Mouse (Mus musculus) liver, embryonic 13.5 days (tissue): ENCODE measurements around the gene Vwa7. TPM values are rescaled to one million over a fixed set of nuclear protein-coding genes. Genes with fewer than 3 reads are reported as not detected.
A peak's percentile ranks its signal among the peaks of the same experiment; 100 is the strongest.

ENCODE experiments used
- ATAC-seq: fragments of 200-750 bp; cut with Nextera tagmentation; 2 replicates; pipeline ENCODE4 v1.8.0; 2017; ENCODE audit warnings: low read depth, mild to moderate bottlenecking, moderate number of reproducible peaks, moderate library complexity
- DNase-seq: peaks from one replicate; pipeline ENCODE4 v3.0.0; 2022
- H3K27ac ChIP-seq: fragments of 300-500 bp; sonication (generic); 2 replicates; pipeline ENCODE4 v1.5.1; 2015; ENCODE audit warnings: moderate library complexity, mild to moderate bottlenecking, inconsistent platforms
- H3K27me3 ChIP-seq: fragments of 300-500 bp; sonication (generic); 2 replicates; pipeline ENCODE4 v1.6.1; 2015; ENCODE audit warnings: mild to moderate bottlenecking, inconsistent platforms
- H3K36me3 ChIP-seq: fragments of 300-500 bp; sonication (generic); 2 replicates; pipeline ENCODE4 v1.6.1; 2015; ENCODE audit warnings: mild to moderate bottlenecking, inconsistent platforms
- H3K4me1 ChIP-seq: fragments of 300-500 bp; sonication (generic); replicated peaks from 2 replicates; pipeline ENCODE4 v1.6.1; 2015; ENCODE audit warnings: inconsistent platforms
- H3K4me2 ChIP-seq: fragments of 300-500 bp; sonication (generic); 2 replicates; pipeline ENCODE4 v1.6.1; 2015; ENCODE audit warnings: inconsistent platforms, mild to moderate bottlenecking, moderate library complexity
- H3K4me3 ChIP-seq: fragments of 300-500 bp; sonication (generic); replicated peaks from 2 replicates; pipeline ENCODE4 v1.5.1; 2015; ENCODE audit warnings: mild to moderate bottlenecking, inconsistent platforms
- H3K9ac ChIP-seq: fragments of 300-500 bp; sonication (generic); 2 replicates; pipeline ENCODE4 v1.6.1; 2015; ENCODE audit warnings: mild to moderate bottlenecking, inconsistent platforms
- H3K9me3 ChIP-seq: fragments of 300-500 bp; sonication (generic); replicated peaks from 2 replicates; pipeline ENCODE4 v1.6.1; 2016; ENCODE audit warnings: inconsistent platforms
- WGBS: fragments of 180-500 bp; shearing (Covaris S2); methylation state at CpG from one replicate; pipeline ENCODE4 v1.1.7; 2015; ENCODE audit not compliant: insufficient replicate concordance; 5-methylcytosine and 5-hydroxymethylcytosine counted together
- polyA plus RNA-seq: library from polyadenylated mRNA; unstranded; fragments of >200 nt; fragmentation: Nextera tagmentation; extraction: Ambion mirVana; gene quantifications from 2 replicates; pipeline ENCODE4 v1.2.1, GENCODE M21; 2015

Gene Vwa7
- polyA plus RNA-seq, 1 experiment from 2014 or later: 0.08 TPM

DNA sequence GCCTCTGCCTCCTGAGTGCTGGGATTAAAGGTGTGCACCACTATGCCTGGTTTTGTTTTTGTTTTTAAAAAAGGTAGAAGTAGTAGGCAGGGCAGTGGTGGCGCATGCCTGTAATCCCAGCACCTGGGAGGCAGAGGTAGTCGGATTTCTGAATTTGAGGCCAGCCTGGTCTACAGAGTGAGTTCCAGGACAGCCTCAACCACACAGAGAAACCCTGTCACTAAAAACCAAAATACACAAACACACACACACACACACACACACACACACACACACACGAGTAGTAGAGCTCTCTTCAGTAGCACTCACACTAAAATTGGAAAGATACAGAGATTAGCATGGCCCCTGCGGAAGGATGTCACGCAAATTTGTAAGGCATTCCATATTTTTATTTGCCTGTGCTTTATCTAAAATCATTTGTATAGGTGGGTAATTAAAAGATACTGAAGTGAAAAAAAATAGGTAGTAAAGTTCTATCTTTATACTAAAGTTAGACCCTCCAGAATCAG, 32.6 kb downstream of the Vwa7 start:
- 32% methylated on average over 5 of the region's 5 CpGs for WGBS
- H3K27ac ChIP-seq: peak overlapping the region; percentile 97
- ATAC-seq (no peak), DNase-seq (no peak)
- H3K4me3 ChIP-seq: 0 out of 2 replicates have a peak overlapping the region, but pooled peaks have one; percentile 78
- peaks cover 20% of the 10 kb centered on the region for H3K36me3 ChIP-seq
- H3K9me3 ChIP-seq: no peaks in the 10 kb centered on the region
- H3K9ac ChIP-seq: peak overlapping the region; percentile 92
- peaks cover 82% of the 10 kb centered on the region for H3K4me1 ChIP-seq
- H3K4me2 ChIP-seq: peak overlapping the region; percentile 100
- no peaks in the 10 kb centered on the region for H3K27me3 ChIP-seq

DNA sequence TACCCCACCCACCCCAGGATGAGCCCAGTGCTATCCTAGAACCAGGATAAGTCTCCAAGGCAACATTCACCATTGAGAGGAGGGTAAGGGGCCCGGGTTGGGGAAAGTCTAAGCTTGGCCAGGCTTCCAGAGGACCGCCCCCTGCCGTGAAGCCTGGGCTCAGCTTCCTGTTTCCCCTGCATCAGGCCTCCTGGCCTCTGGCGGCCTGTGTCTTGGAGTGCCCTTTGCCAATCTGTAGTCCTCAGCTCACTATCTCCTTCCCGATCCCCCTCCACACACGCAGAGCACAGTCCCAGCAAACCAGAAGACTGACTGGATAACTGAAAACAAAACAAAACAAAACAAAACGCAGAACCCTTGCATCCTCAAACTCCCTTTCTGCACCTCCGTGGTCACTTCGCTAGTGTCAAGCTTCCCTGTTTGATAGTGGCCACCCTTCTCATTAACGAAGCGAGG, 33.2 kb downstream of the Vwa7 start, which contains the start of gene Clic1:
Gene Clic1 (plus strand): TSS at position 406 of the 456 bp plus-strand sequence.
- Histone ChIP-seq H3K36me3 (peaks cover 26% of the 10 kb centered on the region), H3K4me1 (peaks cover 78% of the 10 kb centered on the region), H3K4me3 (peak within 1 kb of the TSS; percentile 78), H3K9me3 (no peaks in the 10 kb centered on the region), H3K27me3 (no peaks in the 10 kb centered on the region), H3K9ac (peak within 1 kb of the TSS; percentile 92), H3K4me2 (peak within 1 kb of the TSS; percentile 100), H3K27ac (peak within 1 kb of the TSS; percentile 97)
- peak; percentile 9 for ATAC-seq
- peak; percentile 60 for DNase-seq
- WGBS: 2% methylated on average over 11 of the region's 11 CpGs

DNA sequence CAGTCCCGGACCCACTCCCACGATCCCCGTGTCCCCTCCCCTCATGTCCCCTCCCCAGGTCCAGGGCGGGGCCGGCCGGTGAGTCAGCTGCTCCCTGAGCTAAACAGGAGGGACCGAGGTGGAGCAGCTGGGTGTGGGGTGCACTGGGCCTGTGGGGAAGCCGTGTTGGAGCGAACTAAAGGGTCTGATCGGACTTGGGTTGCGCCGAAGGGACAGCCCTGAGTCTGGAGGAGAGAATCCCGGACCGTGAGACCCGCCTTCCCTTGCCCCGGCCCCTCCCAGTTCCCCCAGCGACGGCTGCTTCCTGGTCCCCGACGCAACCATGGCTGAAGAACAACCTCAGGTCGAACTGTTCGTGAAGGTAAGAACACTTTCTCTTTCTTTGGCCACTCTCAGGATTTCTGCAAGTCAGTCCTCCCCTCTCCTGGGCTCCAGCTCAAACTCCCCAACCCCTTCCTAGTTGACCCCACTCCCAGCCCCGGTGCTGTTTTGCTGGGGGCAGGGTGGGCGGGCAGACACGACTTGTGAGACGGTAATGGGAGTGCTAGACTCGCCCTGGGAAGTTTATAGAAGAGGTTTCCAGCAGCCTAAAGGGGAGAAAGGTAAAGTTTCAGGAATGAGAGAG, 33.9 kb downstream of the Vwa7 start:
- ATAC-seq: peak; percentile 51
- peak overlapping the region; percentile 97 for H3K27ac ChIP-seq
- peak overlapping the region; percentile 92 for H3K9ac ChIP-seq
- peak overlapping the region; percentile 78 for H3K4me3 ChIP-seq
- H3K27me3 ChIP-seq: no peaks in the 10 kb centered on the region
- DNase-seq: peak; percentile 63
- H3K9me3 ChIP-seq: no peaks in the 10 kb centered on the region
- H3K4me2 ChIP-seq: peak overlapping the region; percentile 100
- under 1% methylated on average over 27 of the region's 27 CpGs for WGBS
- H3K4me1 ChIP-seq: peaks cover 75% of the 10 kb centered on the region
- peaks cover 31% of the 10 kb centered on the region for H3K36me3 ChIP-seq

DNA sequence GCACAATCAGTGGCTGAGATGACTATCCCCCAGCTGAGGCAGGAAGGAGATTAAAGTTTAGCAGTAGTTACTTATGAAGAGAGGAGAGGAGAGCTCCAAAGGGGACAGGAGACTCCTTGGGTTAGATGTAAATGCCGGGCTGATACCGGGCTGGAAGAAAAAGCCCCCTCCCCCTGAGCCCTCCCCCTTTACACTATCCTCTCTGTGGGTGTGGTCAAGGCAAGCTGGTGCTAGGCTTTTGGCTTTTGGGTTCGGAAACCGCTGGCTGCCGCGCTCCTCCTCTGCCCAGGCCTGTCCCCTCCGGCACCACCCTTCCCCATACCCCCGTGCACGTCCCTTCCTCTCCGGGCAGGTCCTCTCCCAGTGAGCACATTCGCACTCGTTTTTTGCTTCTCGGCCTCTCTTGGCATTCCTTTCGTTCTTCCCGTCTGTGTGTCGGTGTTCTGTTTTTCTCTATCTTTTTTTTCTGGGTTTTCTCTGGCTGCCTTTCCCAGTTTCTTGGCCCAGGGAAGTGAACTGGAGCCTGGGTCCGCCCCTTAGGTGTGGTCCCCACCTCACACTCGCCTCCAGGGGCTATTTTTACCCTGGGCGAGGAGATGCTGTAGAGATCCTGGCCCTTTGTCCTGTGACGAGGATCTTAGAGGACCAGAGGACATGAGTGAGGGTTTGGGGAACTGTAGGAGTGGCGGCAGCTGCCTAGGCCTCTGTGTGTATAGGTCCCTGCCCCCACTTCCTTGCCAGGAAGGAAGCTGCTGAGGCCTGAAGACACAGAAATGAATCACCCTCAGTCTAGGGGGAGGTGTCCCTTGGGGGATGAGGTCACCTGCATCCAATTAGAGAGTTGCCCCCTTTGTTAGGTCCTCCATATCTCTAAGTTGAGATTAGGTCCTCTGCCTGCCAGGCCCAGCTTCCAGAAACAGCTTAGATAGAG, 35.0 kb downstream of the Vwa7 start:
- DNase-seq (peak; percentile 63), ATAC-seq (peak; percentile 43)
- peak overlapping the region; percentile 92 for H3K9ac ChIP-seq
- peaks cover 43% of the 10 kb centered on the region for H3K36me3 ChIP-seq
- no peaks in the 10 kb centered on the region for H3K9me3 ChIP-seq
- peak overlapping the region; percentile 97 for H3K27ac ChIP-seq
- no peaks in the 10 kb centered on the region for H3K27me3 ChIP-seq
- peak overlapping the region; percentile 78 for H3K4me3 ChIP-seq
- peak overlapping the region; percentile 100 for H3K4me2 ChIP-seq
- peaks cover 74% of the 10 kb centered on the region for H3K4me1 ChIP-seq
- WGBS: 2% methylated on average over 21 of the region's 21 CpGs

DNA sequence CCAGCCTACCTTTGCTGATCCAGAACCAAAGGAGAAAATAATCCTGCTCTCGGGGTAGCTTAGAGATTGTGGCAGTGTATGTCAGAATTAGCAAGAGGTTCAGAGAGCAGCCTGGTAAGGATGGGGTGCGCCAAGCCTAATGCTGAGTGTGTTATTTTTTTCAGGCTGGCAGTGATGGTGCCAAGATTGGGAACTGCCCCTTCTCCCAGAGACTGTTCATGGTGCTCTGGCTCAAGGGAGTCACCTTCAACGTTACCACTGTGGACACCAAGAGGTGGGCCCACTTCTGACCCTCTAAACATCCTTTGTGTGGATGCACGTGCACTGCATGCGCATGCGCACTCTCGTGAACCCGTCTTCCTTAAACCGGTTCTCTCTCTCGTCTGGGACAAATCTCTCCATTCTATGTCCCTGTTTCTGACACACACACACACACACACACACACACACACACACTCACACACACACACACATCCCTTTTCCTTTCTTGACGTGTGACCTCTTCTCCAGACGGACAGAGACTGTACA, 36.0 kb downstream of the Vwa7 start:
- H3K9me3 ChIP-seq: no peaks in the 10 kb centered on the region
- DNase-seq (no peak), ATAC-seq (no peak)
- H3K27ac ChIP-seq: peak overlapping the region; percentile 97
- H3K27me3 ChIP-seq: no peaks in the 10 kb centered on the region
- 82% methylated on average over 12 of the region's 12 CpGs for WGBS
- peaks cover 73% of the 10 kb centered on the region for H3K4me1 ChIP-seq
- peak overlapping the region; percentile 100 for H3K4me2 ChIP-seq
- H3K9ac ChIP-seq: peak overlapping the region; percentile 92
- H3K4me3 ChIP-seq: peak overlapping the region; percentile 78
- H3K36me3 ChIP-seq: peaks cover 49% of the 10 kb centered on the region

DNA sequence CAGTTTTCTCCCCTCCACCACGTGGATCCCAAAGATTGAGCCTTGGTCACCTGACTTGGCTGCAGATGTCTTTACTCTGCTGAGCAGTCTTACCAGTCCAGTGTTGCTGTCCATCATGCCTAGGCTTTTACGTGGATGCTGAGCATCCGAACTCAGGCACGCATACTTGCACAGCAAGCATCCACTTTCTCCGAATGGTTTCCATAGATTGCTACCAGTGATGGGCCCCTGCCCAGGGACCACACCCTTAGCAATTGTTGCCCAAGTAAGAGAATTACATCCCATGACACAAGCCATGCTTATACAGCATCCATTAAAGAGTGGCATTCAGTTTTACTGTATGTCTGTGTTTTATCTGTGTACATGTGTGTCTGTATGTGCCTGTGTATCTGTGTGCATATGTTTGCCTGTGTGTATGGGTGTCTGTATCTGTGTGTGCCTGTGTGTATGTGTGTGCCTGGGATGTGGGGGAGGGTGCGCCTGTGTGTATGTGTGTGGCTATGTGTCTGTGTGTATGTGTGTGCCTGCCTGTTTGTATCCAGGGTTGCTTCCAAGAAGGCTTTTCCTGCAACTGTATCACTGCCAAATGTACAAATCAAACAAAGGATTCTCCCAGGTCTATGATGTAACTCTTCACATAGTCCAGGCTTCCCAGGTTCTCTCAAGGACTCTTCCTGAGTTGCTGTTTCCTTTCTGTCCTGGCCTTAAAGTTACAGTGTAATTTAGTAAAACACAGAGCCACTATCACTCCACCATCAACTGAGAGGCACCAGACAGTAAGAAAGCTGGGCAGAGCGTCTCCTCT, 39.5 kb downstream of the Vwa7 start:
- 80% methylated on average over 7 of the region's 7 CpGs for WGBS
- DNase-seq: no peak

DNA sequence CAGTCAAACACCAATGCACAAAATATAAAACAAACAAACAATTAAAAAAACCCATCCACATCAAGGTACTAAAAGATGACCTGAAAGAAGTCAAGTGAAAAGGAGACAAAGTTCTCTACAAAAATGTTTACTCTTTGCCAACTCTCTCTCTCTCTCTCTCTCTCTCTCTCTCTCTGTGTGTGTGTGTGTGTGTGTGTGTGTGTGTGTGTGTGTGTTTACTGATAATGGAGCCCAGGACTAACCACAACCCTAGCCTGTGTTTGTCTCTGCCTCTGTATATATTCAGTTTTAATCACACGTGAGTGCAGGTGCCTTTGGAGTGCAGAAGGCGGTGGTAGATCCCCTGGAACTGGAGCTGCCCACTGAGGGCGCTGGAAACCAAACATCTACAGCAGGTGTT, 40.7 kb downstream of the Vwa7 start:
- DNase-seq: no peak
- H3K4me2 ChIP-seq: no peak overlapping the region
- H3K9me3 ChIP-seq: no peaks in the 10 kb centered on the region
- peaks cover 14% of the 10 kb centered on the region for H3K27me3 ChIP-seq
- 33% methylated on average over 3 of the region's 3 CpGs for WGBS
- peaks cover 73% of the 10 kb centered on the region for H3K36me3 ChIP-seq
- H3K9ac ChIP-seq: no peak overlapping the region
- no peak for ATAC-seq
- H3K4me3 ChIP-seq: no peak overlapping the region
- peak overlapping the region; percentile 24; the same call in 1 of the 2 replicates for H3K27ac ChIP-seq
- H3K4me1 ChIP-seq: peaks cover 80% of the 10 kb centered on the region

More for the DNA sequence above, 39.5 kb downstream of the Vwa7 start:
- Histone ChIP-seq H3K9me3 (no peaks in the 10 kb centered on the region), H3K4me1 (peaks cover 81% of the 10 kb centered on the region), H3K4me3 (no peak overlapping the region), H3K36me3 (peaks cover 66% of the 10 kb centered on the region), H3K4me2 (no peak overlapping the region), H3K27me3 (peaks cover 6% of the 10 kb centered on the region; the same call in 1 of the 2 replicates), H3K27ac (peak overlapping the region; percentile 6; the same call in 1 of the 2 replicates), H3K9ac (0 out of 2 replicates have a peak overlapping the region, but pooled peaks have one; percentile 15)
- ATAC-seq: no peak

DNA sequence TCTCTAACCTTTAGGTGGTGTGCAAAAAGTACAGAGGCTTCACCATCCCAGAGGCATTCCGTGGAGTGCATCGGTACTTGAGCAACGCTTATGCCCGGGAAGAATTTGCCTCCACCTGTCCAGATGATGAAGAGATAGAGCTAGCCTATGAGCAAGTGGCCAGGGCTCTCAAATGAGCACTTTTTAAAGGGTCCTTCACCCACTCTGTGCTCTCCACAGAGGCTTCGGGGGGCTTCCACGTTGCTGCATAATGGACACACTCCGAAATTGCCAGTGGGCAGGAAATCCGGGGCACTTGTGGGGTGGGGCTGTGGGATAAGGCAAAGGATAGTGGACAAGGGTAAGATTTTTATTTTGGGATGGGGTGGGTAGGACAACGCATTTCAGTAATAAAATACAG, 41.9 kb downstream of the Vwa7 start:
- WGBS: 69% methylated on average over 9 of the region's 9 CpGs
- ATAC-seq (no peak), DNase-seq (no peak)
- Histone ChIP-seq H3K27me3 (peaks cover 26% of the 10 kb centered on the region), H3K27ac (peak overlapping the region; percentile 44; the same call in 1 of the 2 replicates), H3K9ac (no peak overlapping the region), H3K36me3 (peaks cover 60% of the 10 kb centered on the region), H3K9me3 (no peaks in the 10 kb centered on the region), H3K4me3 (no peak overlapping the region), H3K4me1 (peaks cover 70% of the 10 kb centered on the region), H3K4me2 (peak overlapping the region; percentile 92; the same call in 1 of the 2 replicates)

DNA sequence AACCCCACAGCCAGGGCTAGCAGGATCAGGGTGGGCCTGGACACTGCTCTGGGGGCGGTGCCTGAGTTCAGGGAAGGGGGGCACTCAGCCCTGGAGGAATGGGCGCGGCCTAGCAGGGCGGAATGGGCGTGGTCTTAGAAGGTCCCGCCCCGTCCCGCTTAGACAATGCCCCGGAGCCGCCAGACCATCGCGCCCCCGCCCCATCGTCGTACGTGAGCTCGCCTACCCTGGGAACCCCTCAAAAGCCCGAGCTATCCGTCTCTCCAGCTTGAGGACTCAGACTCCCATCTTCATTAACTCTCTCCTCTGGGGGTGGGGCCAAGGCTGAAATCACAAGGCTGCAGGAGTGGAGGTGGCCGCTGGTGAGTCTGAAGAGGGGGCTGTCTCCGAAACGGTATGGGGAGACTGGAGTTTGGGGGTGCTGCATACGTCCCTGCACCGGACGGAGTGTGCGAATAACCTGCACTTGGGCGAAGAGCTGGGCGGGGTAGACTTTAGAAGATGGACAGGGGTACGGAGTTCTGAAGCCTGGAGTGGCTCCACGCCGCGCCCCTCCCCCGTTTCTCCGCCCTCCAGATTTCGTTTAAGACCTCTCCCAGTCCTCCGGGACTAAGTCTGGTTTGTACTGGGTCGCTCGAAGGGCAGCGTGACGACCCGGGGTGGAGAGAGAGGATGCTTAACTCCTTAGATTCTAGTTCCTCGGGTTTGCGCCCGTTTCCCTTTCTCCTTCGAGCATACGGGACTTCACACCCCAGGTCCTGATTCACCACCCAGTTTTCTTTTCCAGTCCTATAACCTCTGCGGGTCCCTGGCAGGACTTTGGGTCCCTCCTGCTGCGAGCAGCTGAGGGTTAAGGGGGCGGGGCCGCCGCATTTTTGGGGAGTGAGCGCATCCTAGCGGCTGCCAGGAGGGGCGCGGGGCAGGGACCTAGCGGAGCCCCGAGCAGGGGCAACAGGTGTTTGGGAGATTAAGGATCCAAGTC, 42.8 kb downstream of the Vwa7 start, which contains the start of gene Ddah2:
Gene Ddah2 (plus strand): TSS at position 125 of the 982 bp plus-strand sequence.
- peak within 1 kb of the TSS; percentile 65 for H3K4me3 ChIP-seq
- peak within 1 kb of the TSS; percentile 44 for H3K27ac ChIP-seq
- ATAC-seq (peak; percentile 74), DNase-seq (peak; percentile 75)
- peak within 1 kb of the TSS; percentile 70 for H3K9ac ChIP-seq
- H3K4me1 ChIP-seq: peaks cover 67% of the 10 kb centered on the region
- H3K36me3 ChIP-seq: peaks cover 51% of the 10 kb centered on the region
- peaks cover 35% of the 10 kb centered on the region for H3K27me3 ChIP-seq
- no peaks in the 10 kb centered on the region for H3K9me3 ChIP-seq
- H3K4me2 ChIP-seq: peak within 1 kb of the TSS; percentile 92
- WGBS: under 1% methylated on average over 57 of the region's 57 CpGs
